Mouse (Mus musculus) neural tube, embryonic 15.5 days (tissue): ENCODE measurements around the gene Htr6. TPM values are rescaled to one million over a fixed set of nuclear protein-coding genes. Genes with fewer than 3 reads are reported as not detected.
A peak's percentile ranks its signal among the peaks of the same experiment; 100 is the strongest.

ENCODE experiments used
- ATAC-seq: fragments of 200-750 bp; cut with Nextera tagmentation; 2 replicates; pipeline ENCODE4 v1.8.0; 2017; ENCODE audit warnings: mild to moderate bottlenecking, moderate TSS enrichment, moderate library complexity; ENCODE audit not compliant: low FRiP score
- H3K27ac ChIP-seq: fragments of 300-500 bp; sonication (generic); replicated peaks from 2 replicates; pipeline ENCODE4 v1.5.1; 2015; ENCODE audit warnings: mild to moderate bottlenecking, inconsistent platforms
- H3K27me3 ChIP-seq: fragments of 300-500 bp; sonication (generic); replicated peaks from 2 replicates; pipeline ENCODE4 v1.6.1; 2015; ENCODE audit warnings: inconsistent platforms
- H3K36me3 ChIP-seq: fragments of 300-500 bp; sonication (generic); 2 replicates; pipeline ENCODE4 v1.6.1; 2015; ENCODE audit warnings: inconsistent platforms
- H3K4me1 ChIP-seq: fragments of 300-500 bp; sonication (generic); 2 replicates; pipeline ENCODE4 v1.6.1; 2015; ENCODE audit warnings: inconsistent platforms
- H3K4me2 ChIP-seq: fragments of 300-500 bp; sonication (generic); 2 replicates; pipeline ENCODE4 v1.6.1; 2015; ENCODE audit warnings: inconsistent platforms, mild to moderate bottlenecking, moderate library complexity
- H3K4me3 ChIP-seq: fragments of 300-500 bp; sonication (generic); replicated peaks from 2 replicates; pipeline ENCODE4 v1.5.1; 2015; ENCODE audit warnings: mild to moderate bottlenecking, inconsistent platforms
- H3K9ac ChIP-seq: fragments of 300-500 bp; sonication (generic); replicated peaks from 2 replicates; pipeline ENCODE4 v1.6.1; 2015; ENCODE audit warnings: mild to moderate bottlenecking, inconsistent platforms
- H3K9me3 ChIP-seq: fragments of 300-500 bp; sonication (generic); replicated peaks from 2 replicates; pipeline ENCODE4 v1.6.1; 2016; ENCODE audit warnings: inconsistent platforms
- WGBS: fragments of 180-500 bp; shearing (Covaris S2); methylation state at CpG from one replicate; pipeline ENCODE4 v1.1.7; 2015; ENCODE audit warnings: mixed read lengths; 5-methylcytosine and 5-hydroxymethylcytosine counted together
- polyA plus RNA-seq: library from polyadenylated mRNA; unstranded; fragments of >200 nt; fragmentation: Nextera tagmentation; extraction: Ambion mirVana; gene quantifications from 2 replicates; pipeline ENCODE4 v1.2.1, GENCODE M21; 2015

Htr6 gene
- polyA plus RNA-seq, 1 experiment from 2014 or later, result 1.0 TPM

- no peak overlapping the region for H3K4me2 ChIP-seq
- no peak overlapping the region for H3K27ac ChIP-seq
- H3K9me3 ChIP-seq, result no peaks in the 10 kb centered on the region
- no peak overlapping the region for H3K9ac ChIP-seq
- H3K4me3 ChIP-seq, result no peak overlapping the region
- peaks cover 14% of the 10 kb centered on the region for H3K4me1 ChIP-seq
- peaks cover 27% of the 10 kb centered on the region for H3K36me3 ChIP-seq
- ATAC-seq, result no peak
- H3K27me3 ChIP-seq, result no peaks in the 10 kb centered on the region
- WGBS, result 82% methylated on average over 8 of the region's 8 CpGs
Measured at GRCm38 (mm10) chr4:139100326-139100725, 25.0 kb upstream of the Htr6 start.

- WGBS, result 76% methylated on average over 5 of the region's 5 CpGs
Measured at GRCm38 (mm10) chr4:139096201-139096600, 20.8 kb upstream of the Htr6 start.

GRCm38 (mm10) chr4:139095406-139095805 lies 20.0 kb upstream of the Htr6 start:
- H3K27ac ChIP-seq, result no peak overlapping the region
- H3K4me2 ChIP-seq, result no peak overlapping the region
- H3K36me3 ChIP-seq, result no peaks in the 10 kb centered on the region
- no peak overlapping the region for H3K4me3 ChIP-seq
- peaks cover 33% of the 10 kb centered on the region for H3K4me1 ChIP-seq
- WGBS, result 57% methylated on average over 1 of the region's 1 CpGs
- no peak overlapping the region for H3K9ac ChIP-seq
- H3K9me3 ChIP-seq, result no peaks in the 10 kb centered on the region
- no peak for ATAC-seq
- peaks cover 40% of the 10 kb centered on the region for H3K27me3 ChIP-seq

More at GRCm38 (mm10) chr4:139096201-139096600, 20.8 kb upstream of the Htr6 start:
- Histone ChIP-seq H3K27ac (no peak overlapping the region), H3K9me3 (no peaks in the 10 kb centered on the region), H3K4me2 (no peak overlapping the region), H3K9ac (no peak overlapping the region), H3K36me3 (0 out of 2 replicates have a peak, but pooled peaks cover 2% of the 10 kb centered on the region), H3K4me1 (peaks cover 25% of the 10 kb centered on the region), H3K27me3 (peaks cover 32% of the 10 kb centered on the region), H3K4me3 (no peak overlapping the region)
- no peak for ATAC-seq

- peaks cover 33% of the 10 kb centered on the region for H3K4me1 ChIP-seq
- H3K27ac ChIP-seq, result peak overlapping the region; percentile 78; the same call in 1 of the 2 replicates
- peak overlapping the region; percentile 55 for H3K4me3 ChIP-seq
- H3K4me2 ChIP-seq, result peak overlapping the region; percentile 93
- WGBS, result 18% methylated on average over 13 of the region's 13 CpGs
- no peak for ATAC-seq
- no peaks in the 10 kb centered on the region for H3K9me3 ChIP-seq
- peaks cover 43% of the 10 kb centered on the region for H3K27me3 ChIP-seq
- peak overlapping the region; percentile 63 for H3K9ac ChIP-seq
- H3K36me3 ChIP-seq, result no peaks in the 10 kb centered on the region
Measured at GRCm38 (mm10) chr4:139093196-139093530, 17.8 kb upstream of the Htr6 start.

GRCm38 (mm10) chr4:139092356-139093195 lies 17.2 kb upstream of the Htr6 start, which contains the start of gene Nbl1:
Gene Nbl1 (minus strand): TSS chr4:139092993.
- H3K4me2 ChIP-seq, result peak within 1 kb of the TSS; percentile 93
- peak within 1 kb of the TSS; percentile 55 for H3K4me3 ChIP-seq
- H3K36me3 ChIP-seq, result no peaks in the 10 kb centered on the region
- WGBS, result under 1% methylated on average over 65 of the region's 105 CpGs
- peaks cover 33% of the 10 kb centered on the region for H3K4me1 ChIP-seq
- no peaks in the 10 kb centered on the region for H3K9me3 ChIP-seq
- peak within 1 kb of the TSS; percentile 78 for H3K27ac ChIP-seq
- H3K9ac ChIP-seq, result peak within 1 kb of the TSS; percentile 63
- ATAC-seq, result no peak
- peaks cover 43% of the 10 kb centered on the region for H3K27me3 ChIP-seq

GRCm38 (mm10) chr4:139091478-139092355 lies 16.3 kb upstream of the Htr6 start:
- peaks cover 43% of the 10 kb centered on the region for H3K27me3 ChIP-seq
- H3K4me3 ChIP-seq, result peak overlapping the region; percentile 55
- peak overlapping the region; percentile 63 for H3K9ac ChIP-seq
- H3K36me3 ChIP-seq, result no peaks in the 10 kb centered on the region
- peak overlapping the region; percentile 93 for H3K4me2 ChIP-seq
- peak; percentile 42; the same call in 1 of the 2 replicates for ATAC-seq
- H3K27ac ChIP-seq, result peak overlapping the region; percentile 78
- 3% methylated on average over 27 of the region's 28 CpGs for WGBS
- H3K9me3 ChIP-seq, result no peaks in the 10 kb centered on the region
- H3K4me1 ChIP-seq, result peaks cover 33% of the 10 kb centered on the region

- Histone ChIP-seq H3K4me2 (peak overlapping the region; percentile 93), H3K4me3 (peak overlapping the region; percentile 55), H3K9ac (0 out of 2 replicates have a peak overlapping the region, but pooled peaks have one; percentile 63), H3K27me3 (peaks cover 43% of the 10 kb centered on the region), H3K4me1 (peaks cover 33% of the 10 kb centered on the region), H3K27ac (peak overlapping the region; percentile 78; the same call in 1 of the 2 replicates), H3K9me3 (no peaks in the 10 kb centered on the region), H3K36me3 (no peaks in the 10 kb centered on the region)
- ATAC-seq, result no peak
- WGBS, result 32% methylated on average over 7 of the region's 7 CpGs
Measured at GRCm38 (mm10) chr4:139091066-139091465, 15.7 kb upstream of the Htr6 start.

GRCm38 (mm10) chr4:139090303-139090940 lies 15.1 kb upstream of the Htr6 start:
- 71% methylated on average over 15 of the region's 15 CpGs for WGBS
- Histone ChIP-seq H3K4me2 (peak overlapping the region; percentile 93), H3K9me3 (no peaks in the 10 kb centered on the region), H3K27me3 (peaks cover 44% of the 10 kb centered on the region), H3K4me3 (peak overlapping the region; percentile 55; the same call in 1 of the 2 replicates), H3K9ac (no peak overlapping the region), H3K4me1 (peaks cover 35% of the 10 kb centered on the region), H3K36me3 (no peaks in the 10 kb centered on the region), H3K27ac (no peak overlapping the region)
- no peak for ATAC-seq

GRCm38 (mm10) chr4:139088982-139089671 lies 13.8 kb upstream of the Htr6 start:
- no peak overlapping the region for H3K27ac ChIP-seq
- no peak overlapping the region for H3K9ac ChIP-seq
- peaks cover 33% of the 10 kb centered on the region for H3K4me1 ChIP-seq
- H3K36me3 ChIP-seq, result no peaks in the 10 kb centered on the region
- H3K4me3 ChIP-seq, result no peak overlapping the region
- ATAC-seq, result no peak
- 60% methylated on average over 9 of the region's 9 CpGs for WGBS
- no peaks in the 10 kb centered on the region for H3K9me3 ChIP-seq
- H3K27me3 ChIP-seq, result peaks cover 46% of the 10 kb centered on the region
- no peak overlapping the region for H3K4me2 ChIP-seq

GRCm38 (mm10) chr4:139086984-139087383 lies 11.6 kb upstream of the Htr6 start:
- Histone ChIP-seq H3K4me2 (no peak overlapping the region), H3K36me3 (no peaks in the 10 kb centered on the region), H3K4me3 (no peak overlapping the region), H3K27ac (no peak overlapping the region), H3K4me1 (peaks cover 35% of the 10 kb centered on the region), H3K9ac (no peak overlapping the region), H3K27me3 (peaks cover 25% of the 10 kb centered on the region), H3K9me3 (no peaks in the 10 kb centered on the region)
- no peak for ATAC-seq
- WGBS, result 73% methylated on average over 4 of the region's 4 CpGs

GRCm38 (mm10) chr4:139086037-139086436 lies 10.7 kb upstream of the Htr6 start:
- WGBS, result 27% methylated on average over 5 of the region's 5 CpGs
- H3K36me3 ChIP-seq, result no peaks in the 10 kb centered on the region
- H3K9me3 ChIP-seq, result no peaks in the 10 kb centered on the region
- H3K27me3 ChIP-seq, result peaks cover 16% of the 10 kb centered on the region
- no peak overlapping the region for H3K27ac ChIP-seq
- H3K4me2 ChIP-seq, result no peak overlapping the region
- H3K4me3 ChIP-seq, result no peak overlapping the region
- no peak overlapping the region for H3K9ac ChIP-seq
- peaks cover 34% of the 10 kb centered on the region for H3K4me1 ChIP-seq
- peak; percentile 36; the same call in 1 of the 2 replicates for ATAC-seq
